Mouse (Mus musculus): ENCODE measurements around the gene Ntf5. TPM values are rescaled to one million over a fixed set of nuclear protein-coding genes. Genes with fewer than 3 reads are reported as not detected.

Gene Ntf5
- polyA plus RNA-seq, 1 experiment from 2014 or later: not detected

GRCm38 (mm10) chr7:45443526-45444420, 30.3 kb downstream of the Ntf5 start:
- no peak overlapping the region for H3K4me2 ChIP-seq (ENCODE audit: low read depth, low read length)
- H3K27ac ChIP-seq (ENCODE audit: low read depth, low read length): no peak overlapping the region
- no peaks in the 10 kb centered on the region for H3K4me1 ChIP-seq (ENCODE audit: control insufficient read depth, insufficient read depth, low read length)
- H3K9ac ChIP-seq (replicated peaks; ENCODE audit: low read depth, low read length): no peak overlapping the region
- peaks cover 9% of the 10 kb centered on the region for H3K36me3 ChIP-seq (ENCODE audit: control insufficient read depth, insufficient read depth, low read length)
- H3K4me3 ChIP-seq (ENCODE audit: low read depth, low read length): no peak overlapping the region
- no peak for ATAC-seq (ENCODE audit: low read depth)
- H3K27me3 ChIP-seq (ENCODE audit: control insufficient read depth, insufficient read depth, low read length): no peaks in the 10 kb centered on the region
- H3K9me3 ChIP-seq (ENCODE audit: control insufficient read depth, low read length): no peaks in the 10 kb centered on the region
- WGBS: 91% methylated on average over 22 of the region's 22 CpGs

GRCm38 (mm10) chr7:45446589-45446988, 33.1 kb downstream of the Ntf5 start:
- H3K9ac ChIP-seq (replicated peaks; ENCODE audit: low read depth, low read length): no peak overlapping the region
- no peak overlapping the region for H3K4me2 ChIP-seq (ENCODE audit: low read depth, low read length)
- H3K27ac ChIP-seq (ENCODE audit: low read depth, low read length): no peak overlapping the region
- H3K4me3 ChIP-seq (ENCODE audit: low read depth, low read length): no peak overlapping the region
- peaks cover 9% of the 10 kb centered on the region for H3K36me3 ChIP-seq (ENCODE audit: control insufficient read depth, insufficient read depth, low read length)
- no peaks in the 10 kb centered on the region for H3K27me3 ChIP-seq (ENCODE audit: control insufficient read depth, insufficient read depth, low read length)
- no peaks in the 10 kb centered on the region for H3K9me3 ChIP-seq (ENCODE audit: control insufficient read depth, low read length)
- no peak for ATAC-seq (ENCODE audit: low read depth)
- no peaks in the 10 kb centered on the region for H3K4me1 ChIP-seq (ENCODE audit: control insufficient read depth, insufficient read depth, low read length)

- Histone ChIP-seq H3K4me1 (ENCODE audit: control insufficient read depth, insufficient read depth, low read length) (no peaks in the 10 kb centered on the region), H3K4me2 (ENCODE audit: low read depth, low read length) (no peak overlapping the region), H3K36me3 (ENCODE audit: control insufficient read depth, insufficient read depth, low read length) (peaks cover 9% of the 10 kb centered on the region), H3K4me3 (ENCODE audit: low read depth, low read length) (no peak overlapping the region), H3K27me3 (ENCODE audit: control insufficient read depth, insufficient read depth, low read length) (no peaks in the 10 kb centered on the region), H3K27ac (ENCODE audit: low read depth, low read length) (no peak overlapping the region), H3K9ac (replicated peaks; ENCODE audit: low read depth, low read length) (no peak overlapping the region), H3K9me3 (ENCODE audit: control insufficient read depth, low read length) (no peaks in the 10 kb centered on the region)
- ATAC-seq (ENCODE audit: low read depth): no peak
- 36% methylated on average over 11 of the region's 11 CpGs for WGBS
These were observed 34.0 kb downstream of the Ntf5 start for GRCm38 (mm10) chr7:45447325-45447990.

- Histone ChIP-seq H3K4me1 (ENCODE audit: control insufficient read depth, insufficient read depth, low read length) (no peaks in the 10 kb centered on the region), H3K36me3 (ENCODE audit: control insufficient read depth, insufficient read depth, low read length) (peaks cover 11% of the 10 kb centered on the region; the same call in 1 of the 2 replicates), H3K4me3 (ENCODE audit: low read depth, low read length) (no peak overlapping the region), H3K27ac (ENCODE audit: low read depth, low read length) (no peak overlapping the region), H3K4me2 (ENCODE audit: low read depth, low read length) (no peak overlapping the region), H3K9ac (replicated peaks; ENCODE audit: low read depth, low read length) (no peak overlapping the region), H3K27me3 (ENCODE audit: control insufficient read depth, insufficient read depth, low read length) (no peaks in the 10 kb centered on the region), H3K9me3 (ENCODE audit: control insufficient read depth, low read length) (no peaks in the 10 kb centered on the region)
- no peak for ATAC-seq (ENCODE audit: low read depth)
- 86% methylated on average over 1 of the region's 1 CpGs for WGBS
These were observed 36.5 kb downstream of the Ntf5 start for GRCm38 (mm10) chr7:45449974-45450373.

GRCm38 (mm10) chr7:45451344-45451982, 38.0 kb downstream of the Ntf5 start:
- Histone ChIP-seq H3K4me1 (ENCODE audit: control insufficient read depth, insufficient read depth, low read length) (no peaks in the 10 kb centered on the region), H3K4me2 (ENCODE audit: low read depth, low read length) (no peak overlapping the region), H3K9me3 (ENCODE audit: control insufficient read depth, low read length) (no peaks in the 10 kb centered on the region), H3K9ac (replicated peaks; ENCODE audit: low read depth, low read length) (no peak overlapping the region), H3K4me3 (ENCODE audit: low read depth, low read length) (no peak overlapping the region), H3K27ac (ENCODE audit: low read depth, low read length) (no peak overlapping the region), H3K36me3 (ENCODE audit: control insufficient read depth, insufficient read depth, low read length) (peaks cover 11% of the 10 kb centered on the region; the same call in 1 of the 2 replicates), H3K27me3 (ENCODE audit: control insufficient read depth, insufficient read depth, low read length) (no peaks in the 10 kb centered on the region)
- peak; percentile 77 for ATAC-seq (ENCODE audit: low read depth)
- WGBS: 51% methylated on average over 23 of the region's 23 CpGs

- H3K4me3 ChIP-seq (ENCODE audit: low read depth, low read length): no peak overlapping the region
- H3K9me3 ChIP-seq (ENCODE audit: control insufficient read depth, low read length): no peaks in the 10 kb centered on the region
- ATAC-seq (ENCODE audit: low read depth): no peak
- H3K27ac ChIP-seq (ENCODE audit: low read depth, low read length): no peak overlapping the region
- 87% methylated on average over 15 of the region's 15 CpGs for WGBS
- peaks cover 17% of the 10 kb centered on the region for H3K4me1 ChIP-seq (ENCODE audit: control insufficient read depth, insufficient read depth, low read length)
- peaks cover 24% of the 10 kb centered on the region for H3K36me3 ChIP-seq (ENCODE audit: control insufficient read depth, insufficient read depth, low read length)
- no peak overlapping the region for H3K9ac ChIP-seq (replicated peaks; ENCODE audit: low read depth, low read length)
- no peak overlapping the region for H3K4me2 ChIP-seq (ENCODE audit: low read depth, low read length)
- H3K27me3 ChIP-seq (ENCODE audit: control insufficient read depth, insufficient read depth, low read length): no peaks in the 10 kb centered on the region
These were observed 41.5 kb downstream of the Ntf5 start for GRCm38 (mm10) chr7:45454971-45455370.

- H3K27ac ChIP-seq (ENCODE audit: low read depth, low read length): no peak overlapping the region
- ATAC-seq (ENCODE audit: low read depth): no peak
These were observed 42.6 kb downstream of the Ntf5 start for GRCm38 (mm10) chr7:45455932-45456696.

GRCm38 (mm10) chr7:45456721-45457203, 43.3 kb downstream of the Ntf5 start:
- peak overlapping the region; percentile 94 for H3K4me2 ChIP-seq (ENCODE audit: low read depth, low read length)
- peaks cover 26% of the 10 kb centered on the region for H3K36me3 ChIP-seq (ENCODE audit: control insufficient read depth, insufficient read depth, low read length)
- peaks cover 24% of the 10 kb centered on the region for H3K4me1 ChIP-seq (ENCODE audit: control insufficient read depth, insufficient read depth, low read length)
- peak overlapping the region; percentile 81; the same call in 1 of the 2 replicates for H3K9ac ChIP-seq (replicated peaks; ENCODE audit: low read depth, low read length)
- ATAC-seq (ENCODE audit: low read depth): no peak
- peak overlapping the region; percentile 78; the same call in 1 of the 2 replicates for H3K4me3 ChIP-seq (ENCODE audit: low read depth, low read length)
- no peak overlapping the region for H3K27ac ChIP-seq (ENCODE audit: low read depth, low read length)
- no peaks in the 10 kb centered on the region for H3K27me3 ChIP-seq (ENCODE audit: control insufficient read depth, insufficient read depth, low read length)
- 54% methylated on average over 9 of the region's 9 CpGs for WGBS
- no peaks in the 10 kb centered on the region for H3K9me3 ChIP-seq (ENCODE audit: control insufficient read depth, low read length)

More at GRCm38 (mm10) chr7:45455932-45456696, 42.6 kb downstream of the Ntf5 start:
- Histone ChIP-seq H3K9me3 (ENCODE audit: control insufficient read depth, low read length) (no peaks in the 10 kb centered on the region), H3K4me3 (ENCODE audit: low read depth, low read length) (no peak overlapping the region), H3K36me3 (ENCODE audit: control insufficient read depth, insufficient read depth, low read length) (peaks cover 24% of the 10 kb centered on the region), H3K4me1 (ENCODE audit: control insufficient read depth, insufficient read depth, low read length) (peaks cover 24% of the 10 kb centered on the region), H3K9ac (replicated peaks; ENCODE audit: low read depth, low read length) (no peak overlapping the region), H3K4me2 (ENCODE audit: low read depth, low read length) (no peak overlapping the region), H3K27me3 (ENCODE audit: control insufficient read depth, insufficient read depth, low read length) (no peaks in the 10 kb centered on the region)
- 83% methylated on average over 13 of the region's 13 CpGs for WGBS

Data from neural tube, embryonic 14.5 days (tissue).